Comparison of ENCODE assay signal across 8 mouse cellular contexts in genomic region chr1:135765645-135766591, GRCm38 (mm10). TPM values are rescaled to one million over a fixed set of nuclear protein-coding genes. Genes with fewer than 3 reads are reported as not detected.
DNase-seq lines count a peak whose midpoint lies in the region; ATAC-seq and TF ChIP-seq lines count a peak whose summit lies in the region.

Gene Phlda3 (plus strand): TSS chr1:135766119.

- TF ChIP-seq POLR2A in heart, adult 2 months (IDR thresholded peaks at IDR 0.05; ENCODE audit: insufficient read depth, low read depth, low read length): peak; percentile 69
- no peak for TF ChIP-seq POLR2A in kidney, adult 2 months (IDR thresholded peaks at IDR 0.05; ENCODE audit: low read depth, low read length)

- no peaks in the 10 kb centered on the region for H3K9me3 ChIP-seq in limb, embryonic 15.5 days
- no peaks in the 10 kb centered on the region for H3K9me3 ChIP-seq in midbrain, embryonic 16.5 days (replicated peaks; ENCODE audit: control insufficient read depth, low read length, poor library complexity, severe bottlenecking)
- H3K9me3 ChIP-seq in stomach, embryonic 15.5 days: no peaks in the 10 kb centered on the region

- TF ChIP-seq EP300 in heart, adult 2 months (IDR thresholded peaks at IDR 0.05; ENCODE audit: insufficient read depth, low read depth, low read length): no peak

- H3K4me3 ChIP-seq in heart, adult 2 months: peak within 1 kb of the TSS; percentile 92
- H3K4me3 ChIP-seq in kidney, adult 2 months (ENCODE audit: insufficient read depth, low read depth, low read length): peak within 1 kb of the TSS; percentile 59
- peak within 1 kb of the TSS; percentile 59 for H3K4me3 ChIP-seq in limb, embryonic 15.5 days
- H3K4me3 ChIP-seq in midbrain, embryonic 16.5 days (ENCODE audit: low read depth, low read length): peak within 1 kb of the TSS; percentile 57
- H3K4me3 ChIP-seq in stomach, embryonic 15.5 days (replicated peaks): peak within 1 kb of the TSS; percentile 79

- peak; percentile 61 for DNase-seq in layer of hippocampus, adult 11-12 months (ENCODE audit: low spot score)
- DNase-seq in layer of hippocampus, adult 9-10 months (ENCODE audit: low spot score): no peak
- peak; percentile 84 for DNase-seq in embryo, embryonic 9.5 days (ENCODE audit: extremely low spot score)
- DNase-seq in heart, adult 2 months: peak; percentile 88 to 90
- DNase-seq in kidney, adult 2 months: peak; percentile 72

- intact Hi-C loops in heart, adult 2 months (cut with DNase I): no loop called here

- ATAC-seq in limb, embryonic 15.5 days (ENCODE audit: insufficient number of reproducible peaks, low FRiP score, low TSS enrichment, low read depth): peak; percentile 88
- peak; percentile 86 for ATAC-seq in midbrain, embryonic 16.5 days
- peak; percentile 87 for ATAC-seq in stomach, embryonic 15.5 days (ENCODE audit: insufficient read depth, low FRiP score, low read depth)

- H3K27me3 ChIP-seq in heart, adult 2 months (ENCODE audit: control insufficient read depth, insufficient read depth, low read length): no peaks in the 10 kb centered on the region
- no peaks in the 10 kb centered on the region for H3K27me3 ChIP-seq in kidney, adult 2 months (replicated peaks; ENCODE audit: control insufficient read depth, insufficient read depth, low read length)
- H3K27me3 ChIP-seq in limb, embryonic 15.5 days: no peaks in the 10 kb centered on the region
- H3K27me3 ChIP-seq in midbrain, embryonic 16.5 days (ENCODE audit: control insufficient read depth, insufficient read depth, low read depth, low read length): no peaks in the 10 kb centered on the region; the same call in 1 of the 2 replicates
- no peaks in the 10 kb centered on the region for H3K27me3 ChIP-seq in stomach, embryonic 15.5 days (replicated peaks)

- peak; percentile 33 for TF ChIP-seq CTCF in heart, adult 2 months (IDR thresholded peaks at IDR 0.05)
- TF ChIP-seq CTCF in kidney, adult 2 months (conservative IDR thresholded peaks at IDR 0.05; ENCODE audit: insufficient read depth, insufficient read length, low read depth, low read length): no peak

- H3K4me2 ChIP-seq in limb, embryonic 15.5 days: peak within 1 kb of the TSS; percentile 78
- peak within 1 kb of the TSS; percentile 96 for H3K4me2 ChIP-seq in midbrain, embryonic 16.5 days (ENCODE audit: low read length)
- H3K4me2 ChIP-seq in stomach, embryonic 15.5 days: peak within 1 kb of the TSS; percentile 90

- peak within 1 kb of the TSS; percentile 92 for H3K27ac ChIP-seq in heart, adult 2 months
- H3K27ac ChIP-seq in kidney, adult 2 months (ENCODE audit: insufficient read depth, low read depth, low read length): peak within 1 kb of the TSS; percentile 64
- H3K27ac ChIP-seq in limb, embryonic 15.5 days: peak within 1 kb of the TSS; percentile 91
- H3K27ac ChIP-seq in midbrain, embryonic 16.5 days (ENCODE audit: low read length): peak within 1 kb of the TSS; percentile 74
- H3K27ac ChIP-seq in stomach, embryonic 15.5 days: peak within 1 kb of the TSS; percentile 94

- no peaks in the 10 kb centered on the region for H3K36me3 ChIP-seq in heart, adult 2 months (ENCODE audit: control insufficient read depth, insufficient read depth, low read length)
- H3K36me3 ChIP-seq in kidney, adult 2 months (ENCODE audit: control insufficient read depth, insufficient read depth, low read length): no peaks in the 10 kb centered on the region
- peaks cover 25% of the 10 kb centered on the region for H3K36me3 ChIP-seq in limb, embryonic 15.5 days
- 0 out of 2 replicates have a peak, but pooled peaks cover 2% of the 10 kb centered on the region for H3K36me3 ChIP-seq in midbrain, embryonic 16.5 days (ENCODE audit: control insufficient read depth, insufficient read depth, low read length)
- H3K36me3 ChIP-seq in stomach, embryonic 15.5 days: peaks cover 3% of the 10 kb centered on the region; the same call in 1 of the 2 replicates

- 2% methylated on average over 90 of the region's 90 CpGs for WGBS in heart, adult 2 months
- WGBS in kidney, adult 2 months: 3% methylated on average over 90 of the region's 90 CpGs
- under 1% methylated on average over 88 of the region's 90 CpGs for WGBS in limb, embryonic 15.5 days
- WGBS in midbrain, embryonic 16.5 days: under 1% methylated on average over 76 of the region's 90 CpGs
- whole genome bisulfite sequencing in stomach, embryonic 15.5 days: 1% methylated on average over 80 of the region's 90 CpGs

- H3K4me1 ChIP-seq in heart, adult 2 months (ENCODE audit: control insufficient read depth, insufficient read depth, low read length): peaks cover 4% of the 10 kb centered on the region
- H3K4me1 ChIP-seq in kidney, adult 2 months (ENCODE audit: control insufficient read depth, insufficient read depth, low read length): peaks cover 7% of the 10 kb centered on the region; the same call in 1 of the 2 replicates
- peaks cover 61% of the 10 kb centered on the region for H3K4me1 ChIP-seq in limb, embryonic 15.5 days
- H3K4me1 ChIP-seq in midbrain, embryonic 16.5 days (ENCODE audit: control insufficient read depth, insufficient read depth, low read length): peaks cover 19% of the 10 kb centered on the region
- peaks cover 39% of the 10 kb centered on the region for H3K4me1 ChIP-seq in stomach, embryonic 15.5 days

- peak within 1 kb of the TSS; percentile 95 for H3K9ac ChIP-seq in heart, adult 2 months (ENCODE audit: low read depth, low read length)
- H3K9ac ChIP-seq in limb, embryonic 15.5 days: peak within 1 kb of the TSS; percentile 73
- H3K9ac ChIP-seq in midbrain, embryonic 16.5 days (ENCODE audit: low read depth, low read length): peak within 1 kb of the TSS; percentile 70
- H3K9ac ChIP-seq in stomach, embryonic 15.5 days: peak within 1 kb of the TSS; percentile 80

- no peaks in the 10 kb centered on the region; the same call in 1 of the 2 replicates for H3K79me2 ChIP-seq in heart, adult 2 months (replicated peaks; ENCODE audit: control insufficient read depth, insufficient read depth, low read length)

RNA-seq across cellular contexts. Expression of gene Phlda3, which starts in this region (rescaled TPM):
- total RNA-seq in heart, adult 2 months (2021): 10 to 100 TPM in 1 of 2 experiments, 1 to 10 TPM in 1; 8.4 to 11.5 TPM
- polyA plus RNA-seq in heart, adult 2 months (2012; rRNA removed): 23.3 and 36.8 TPM in 2 replicates
- 37.2 and 40.0 TPM in 2 replicates for polyA plus RNA-seq in kidney, adult 2 months (2012; rRNA removed)
- polyA plus RNA-seq in limb, embryonic 15.5 days (2015; fragmentation: Nextera tagmentation; extraction: Ambion mirVana): 96.2 and 105 TPM in 2 replicates
- polyA plus RNA-seq in midbrain, embryonic 16.5 days (2015; fragmentation: Nextera tagmentation; extraction: Ambion mirVana): 26.6 and 33.0 TPM in 2 replicates
- 79.8 and 95.3 TPM in 2 replicates for polyA plus RNA-seq in stomach, embryonic 15.5 days (2015; fragmentation: Nextera tagmentation; extraction: Ambion mirVana)
